Mouse (Mus musculus) megakaryocyte, adult 5-6 weeks (primary cell): ENCODE measurements around the gene Gfer. TPM values are rescaled to one million over a fixed set of nuclear protein-coding genes. Genes with fewer than 3 reads are reported as not detected.
A peak's percentile ranks its signal among the peaks of the same experiment; 100 is the strongest.
"Not testable (repeated sequence)": the region's sequence is repeated elsewhere in the genome, so short reads cannot be mapped to it uniquely, and the experiment has no call there.

Experiments
- ATAC-seq: 2 replicates; pipeline ENCODE4 v1.8.0; 2016; ENCODE audit warnings: mild to moderate bottlenecking, inconsistent platforms; ENCODE audit not compliant: poor library complexity, severe bottlenecking
- total RNA-seq, 2 experiments: library from RNA; stranded (forward) in 1 of 2; stranded (reverse) in 1 of 2; fragments of 153-499, 151-499 nt in 1 of 2; fragments of 221-1000, 200-1000 nt in 1 of 2; gene quantifications; 2 replicates each; pipeline versions ENCODE4 v1.2.3 to v1.2.4; 2015 to 2017

Gfer gene
- total RNA-seq, 2 experiments from 2014 or later, result 18.1 to 31.6 TPM

GRCm38 (mm10) chr17:24723122-24723880 lies 27.3 kb upstream of the Gfer start:
- ATAC-seq, result no peak

GRCm38 (mm10) chr17:24722220-24722924 lies 26.4 kb upstream of the Gfer start:
- ATAC-seq, result no peak

GRCm38 (mm10) chr17:24721383-24721955 lies 25.5 kb upstream of the Gfer start:
- not testable (repeated sequence) for ATAC-seq

GRCm38 (mm10) chr17:24720616-24721015 lies 24.7 kb upstream of the Gfer start:
- not testable (repeated sequence) for ATAC-seq

GRCm38 (mm10) chr17:24719494-24720222 lies 23.7 kb upstream of the Gfer start:
- ATAC-seq, result peak; percentile 92

GRCm38 (mm10) chr17:24718938-24719337 lies 23.0 kb upstream of the Gfer start:
- ATAC-seq, result not testable (repeated sequence)

GRCm38 (mm10) chr17:24717943-24718342 lies 22.0 kb upstream of the Gfer start, which contains the start of the genes Rnf151 and Rps2:
Gene Rnf151 (minus strand): TSS chr17:24718063.
Gene Rps2 (plus strand): TSS chr17:24718116.
- no peak for ATAC-seq

- no peak for ATAC-seq
Observed at GRCm38 (mm10) chr17:24716166-24716682, 20.3 kb upstream of the Gfer start.

GRCm38 (mm10) chr17:24715556-24715955 lies 19.6 kb upstream of the Gfer start:
- no peak for ATAC-seq

- peak; percentile 43 for ATAC-seq
Observed at GRCm38 (mm10) chr17:24708646-24709045, 12.7 kb upstream of the Gfer start.

- ATAC-seq, result peak; percentile 28
Observed at GRCm38 (mm10) chr17:24707801-24708425, 12.0 kb upstream of the Gfer start.

GRCm38 (mm10) chr17:24706982-24707800 lies 11.2 kb upstream of the Gfer start, which contains the start of gene Tbl3:
Gene Tbl3 (minus strand): TSS chr17:24707660.
- peak; percentile 96 for ATAC-seq

GRCm38 (mm10) chr17:24705821-24706220 lies 9.9 kb upstream of the Gfer start:
- no peak for ATAC-seq

- no peak for ATAC-seq
Observed at GRCm38 (mm10) chr17:24701251-24701650, 5.3 kb upstream of the Gfer start.

- no peak for ATAC-seq
Observed at GRCm38 (mm10) chr17:24699473-24699872, 3.5 kb upstream of the Gfer start.

GRCm38 (mm10) chr17:24698715-24699114 lies 2.8 kb upstream of the Gfer start:
- no peak for ATAC-seq

- ATAC-seq, result no peak
Observed at GRCm38 (mm10) chr17:24697985-24698384, 2.0 kb upstream of the Gfer start.

GRCm38 (mm10) chr17:24695326-24696010 lies 488 bp downstream of the Gfer start:
- no peak for ATAC-seq

- no peak for ATAC-seq
Observed at GRCm38 (mm10) chr17:24692385-24692784, 3.6 kb downstream of the Gfer start.
